Mouse (Mus musculus) forebrain, embryonic 15.5 days (tissue): ENCODE results near the gene Palm3. TPM values are rescaled to one million over a fixed set of nuclear protein-coding genes. Genes with fewer than 3 reads are reported as not detected.

ENCODE experiments used
- ATAC-seq: fragments of 200-750 bp; cut with Nextera tagmentation; replicated peaks from 2 replicates; pipeline ENCODE4 v1.8.0; 2017; ENCODE audit warnings: mild to moderate bottlenecking, moderate TSS enrichment, moderate library complexity
- H3K27ac ChIP-seq: fragments of 300-500 bp; sonication (generic); replicated peaks from 2 replicates; pipeline ENCODE4 v1.5.1; 2015; ENCODE audit warnings: mild to moderate bottlenecking, inconsistent platforms
- H3K27me3 ChIP-seq: fragments of 300-500 bp; sonication (generic); 2 replicates; pipeline ENCODE4 v1.6.1; 2015; ENCODE audit warnings: inconsistent platforms
- H3K36me3 ChIP-seq: fragments of 300-500 bp; sonication (generic); 2 replicates; pipeline ENCODE4 v1.6.1; 2015; ENCODE audit warnings: mild to moderate bottlenecking, inconsistent platforms
- H3K4me1 ChIP-seq: fragments of 300-500 bp; sonication (generic); 2 replicates; pipeline ENCODE4 v1.6.1; 2015; ENCODE audit warnings: inconsistent platforms
- H3K4me2 ChIP-seq: fragments of 300-500 bp; sonication (generic); replicated peaks from 2 replicates; pipeline ENCODE4 v1.6.1; 2015; ENCODE audit warnings: mild to moderate bottlenecking, inconsistent platforms
- H3K4me3 ChIP-seq: fragments of 300-500 bp; sonication (generic); 2 replicates; pipeline ENCODE4 v1.5.1; 2015; ENCODE audit warnings: mild to moderate bottlenecking, inconsistent platforms
- H3K9ac ChIP-seq: fragments of 300-500 bp; sonication (generic); replicated peaks from 2 replicates; pipeline ENCODE4 v1.6.1; 2015; ENCODE audit warnings: mild to moderate bottlenecking, inconsistent platforms
- H3K9me3 ChIP-seq: fragments of 300-500 bp; sonication (generic); 2 replicates; pipeline ENCODE4 v1.6.1; 2016; ENCODE audit warnings: inconsistent platforms
- WGBS: fragments of 180-500 bp; shearing (Covaris S2); methylation state at CpG from one replicate; pipeline ENCODE4 v1.1.7; 2015; ENCODE audit warnings: mixed read lengths; 5-methylcytosine and 5-hydroxymethylcytosine counted together
- polyA plus RNA-seq: library from polyadenylated mRNA; unstranded; fragments of >200 nt; fragmentation: Nextera tagmentation; extraction: Ambion mirVana; gene quantifications from 2 replicates; pipeline ENCODE4 v1.2.1, GENCODE M21; 2015

The Palm3 gene
- polyA plus RNA-seq, 1 experiment from 2014 or later, result 0.94 TPM

- Histone ChIP-seq H3K27ac (no peak overlapping the region), H3K36me3 (no peaks in the 10 kb centered on the region), H3K9ac (no peak overlapping the region), H3K4me1 (peaks cover 14% of the 10 kb centered on the region), H3K4me2 (no peak overlapping the region), H3K27me3 (peaks cover 37% of the 10 kb centered on the region), H3K9me3 (no peaks in the 10 kb centered on the region), H3K4me3 (no peak overlapping the region)
- 78% methylated on average over 5 of the region's 5 CpGs for WGBS
- ATAC-seq, result no peak
Observed at GRCm38 (mm10) chr8:84038015-84038414, 16.7 kb downstream of the Palm3 start.

DNA sequence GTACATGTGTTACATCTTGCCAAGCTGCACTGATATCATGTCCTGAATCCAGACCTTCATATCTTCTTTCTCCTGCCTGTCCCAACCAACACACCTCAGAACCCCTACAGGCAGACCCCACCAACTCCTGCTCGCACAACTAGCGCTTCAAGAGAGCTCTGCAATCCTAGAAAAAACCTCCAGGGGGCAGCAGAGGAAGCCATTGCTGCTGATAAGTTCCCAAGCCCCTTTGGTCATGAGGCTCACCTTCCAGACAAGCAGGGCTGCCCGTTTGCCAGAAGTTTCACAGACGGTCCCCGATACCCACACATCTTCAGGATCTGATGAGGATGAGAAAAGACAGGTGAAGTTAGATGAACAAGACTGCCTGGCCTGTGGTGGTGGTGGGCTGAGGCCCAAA lies 17.8 kb downstream of the Palm3 start:
- 0 out of 2 replicates have a peak, but pooled peaks have one; percentile 29 for ATAC-seq
- no peak overlapping the region for H3K27ac ChIP-seq
- H3K4me3 ChIP-seq, result no peak overlapping the region
- H3K9me3 ChIP-seq, result no peaks in the 10 kb centered on the region
- H3K9ac ChIP-seq, result no peak overlapping the region
- no peak overlapping the region for H3K4me2 ChIP-seq
- no peaks in the 10 kb centered on the region for H3K36me3 ChIP-seq
- 9% methylated on average over 5 of the region's 5 CpGs for WGBS
- peaks cover 48% of the 10 kb centered on the region for H3K27me3 ChIP-seq
- H3K4me1 ChIP-seq, result peaks cover 14% of the 10 kb centered on the region

DNA sequence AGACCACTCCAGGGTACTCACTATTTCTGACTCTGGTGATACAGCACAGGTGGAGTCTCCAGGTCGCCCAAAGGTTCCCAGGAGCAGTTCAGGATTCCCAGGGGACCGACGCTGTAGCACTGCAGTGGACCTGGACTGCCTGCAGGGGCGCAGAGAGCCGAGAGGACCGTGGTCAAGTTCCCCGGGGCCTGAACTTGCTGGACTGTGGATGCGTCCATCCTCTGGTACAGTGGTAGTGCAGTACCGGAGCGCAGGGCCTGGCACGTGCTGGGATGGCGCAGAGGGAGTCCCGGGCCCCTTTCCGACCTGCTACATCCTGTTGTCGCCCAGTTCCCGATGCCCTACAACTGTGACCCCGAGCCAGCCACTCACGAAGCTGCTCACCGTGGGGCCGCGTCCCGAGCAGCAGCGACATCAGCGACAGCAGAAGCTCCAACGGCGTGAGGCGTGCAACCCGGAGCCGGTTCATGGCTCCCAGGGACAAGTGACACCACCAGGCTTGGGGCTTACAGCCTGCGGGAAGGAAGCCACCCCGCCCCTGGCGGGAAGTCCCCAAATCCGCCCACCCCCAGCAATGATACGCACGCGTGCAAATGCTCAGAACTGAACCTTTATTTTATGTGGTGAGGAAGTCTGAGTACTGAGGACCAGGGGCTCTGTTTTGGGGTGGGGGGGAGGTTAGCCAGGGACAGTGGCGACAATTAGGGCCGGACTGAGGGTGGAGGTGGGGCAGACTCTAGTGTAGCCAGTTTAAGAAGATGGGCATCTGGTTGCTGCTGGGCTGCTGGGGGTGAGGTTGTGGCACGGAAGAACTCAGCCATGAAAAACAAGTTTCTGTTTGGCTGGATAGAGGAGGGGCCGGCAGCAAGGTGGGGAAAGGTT lies 21.0 kb downstream of the Palm3 start, which contains the start of gene Il27ra:
Gene Il27ra (minus strand): TSS at position 524 of the 882 bp plus-strand sequence.
- H3K27me3 ChIP-seq, result peaks cover 61% of the 10 kb centered on the region
- H3K9ac ChIP-seq, result peak within 1 kb of the TSS; percentile 30; the same call in 1 of the 2 replicates
- no peak within 1 kb of the TSS for H3K27ac ChIP-seq
- 0 out of 2 replicates have a peak, but pooled peaks have one; percentile 38 for ATAC-seq
- peak within 1 kb of the TSS; percentile 63 for H3K4me2 ChIP-seq
- no peaks in the 10 kb centered on the region for H3K36me3 ChIP-seq
- 6% methylated on average over 40 of the region's 40 CpGs for WGBS
- H3K9me3 ChIP-seq, result no peaks in the 10 kb centered on the region
- peak within 1 kb of the TSS; percentile 33 for H3K4me3 ChIP-seq
- peaks cover 17% of the 10 kb centered on the region for H3K4me1 ChIP-seq

- no peak for ATAC-seq
- 45% methylated on average over 12 of the region's 12 CpGs for WGBS
- Histone ChIP-seq H3K4me3 (no peak overlapping the region), H3K9ac (no peak overlapping the region), H3K27ac (no peak overlapping the region), H3K4me2 (peak overlapping the region; percentile 63; the same call in 1 of the 2 replicates), H3K9me3 (no peaks in the 10 kb centered on the region), H3K27me3 (peaks cover 59% of the 10 kb centered on the region), H3K4me1 (peaks cover 17% of the 10 kb centered on the region), H3K36me3 (no peaks in the 10 kb centered on the region)
Observed at GRCm38 (mm10) chr8:84042948-84043342, 21.7 kb downstream of the Palm3 start.

DNA sequence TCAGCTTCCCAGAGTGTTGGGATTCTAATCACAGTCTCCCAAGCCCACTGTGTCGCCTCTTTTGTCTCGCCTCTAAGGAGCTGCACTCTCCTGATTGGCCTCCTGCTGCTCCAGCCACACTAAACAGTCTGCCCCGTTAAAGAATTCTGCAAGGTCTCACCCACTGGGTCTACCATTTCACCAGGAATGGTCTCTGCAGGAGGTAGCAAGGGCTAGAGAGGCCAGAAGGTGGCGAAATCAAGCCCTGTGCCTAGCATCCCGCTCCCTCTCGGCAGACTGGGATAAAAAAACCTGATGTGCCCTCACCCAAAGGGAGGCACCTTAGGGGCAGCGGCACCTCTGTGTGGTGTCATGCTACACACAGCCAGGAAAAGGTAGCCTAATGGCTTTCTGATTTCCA lies 22.8 kb downstream of the Palm3 start:
- no peaks in the 10 kb centered on the region for H3K9me3 ChIP-seq
- no peak overlapping the region for H3K9ac ChIP-seq
- no peak overlapping the region for H3K27ac ChIP-seq
- H3K36me3 ChIP-seq, result no peaks in the 10 kb centered on the region
- H3K4me1 ChIP-seq, result peaks cover 17% of the 10 kb centered on the region
- WGBS, result 2% methylated on average over 7 of the region's 7 CpGs
- H3K27me3 ChIP-seq, result peaks cover 50% of the 10 kb centered on the region
- ATAC-seq, result no peak
- H3K4me2 ChIP-seq, result no peak overlapping the region
- no peak overlapping the region for H3K4me3 ChIP-seq

DNA sequence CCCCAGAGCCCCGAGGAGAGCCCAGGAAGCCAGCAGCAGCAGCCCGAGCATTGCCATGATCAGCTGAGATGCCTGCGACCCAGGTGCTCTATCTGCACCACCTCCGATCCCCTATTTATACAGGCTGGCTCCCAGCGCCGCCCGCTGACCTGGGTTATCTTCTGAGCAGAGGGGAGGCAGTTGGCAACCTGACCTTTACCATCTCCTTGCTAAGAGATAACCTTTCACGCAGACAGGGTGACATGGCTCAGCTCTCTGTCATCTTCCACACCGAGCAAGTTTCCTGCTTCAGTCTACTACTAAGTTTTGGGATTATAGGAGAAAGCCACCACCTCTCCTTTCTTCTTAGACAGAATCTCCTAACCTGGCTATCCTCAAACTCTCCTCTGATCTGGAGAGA lies 23.6 kb downstream of the Palm3 start, which contains the start of gene Rln3:
Gene Rln3 (minus strand): TSS at position 101 of the 400 bp plus-strand sequence.
- H3K9me3 ChIP-seq, result no peaks in the 10 kb centered on the region
- peaks cover 50% of the 10 kb centered on the region for H3K27me3 ChIP-seq
- no peak within 1 kb of the TSS for H3K4me2 ChIP-seq
- ATAC-seq, result no peak
- H3K9ac ChIP-seq, result no peak within 1 kb of the TSS
- 12% methylated on average over 9 of the region's 9 CpGs for WGBS
- no peaks in the 10 kb centered on the region for H3K36me3 ChIP-seq
- H3K4me1 ChIP-seq, result peaks cover 17% of the 10 kb centered on the region
- no peak within 1 kb of the TSS for H3K27ac ChIP-seq
- no peak within 1 kb of the TSS for H3K4me3 ChIP-seq

- Histone ChIP-seq H3K9ac (no peak overlapping the region), H3K9me3 (no peaks in the 10 kb centered on the region), H3K4me3 (no peak overlapping the region), H3K27ac (no peak overlapping the region), H3K27me3 (peaks cover 42% of the 10 kb centered on the region), H3K4me1 (peaks cover 17% of the 10 kb centered on the region), H3K4me2 (no peak overlapping the region), H3K36me3 (no peaks in the 10 kb centered on the region)
- no peak for ATAC-seq
- WGBS, result 77% methylated on average over 3 of the region's 3 CpGs
Observed at GRCm38 (mm10) chr8:84046505-84046904, 25.2 kb downstream of the Palm3 start.

GRCm38 (mm10) chr8:84048171-84048570 lies 26.9 kb downstream of the Palm3 start:
- peaks cover 27% of the 10 kb centered on the region for H3K27me3 ChIP-seq
- ATAC-seq, result no peak
- H3K4me2 ChIP-seq, result no peak overlapping the region
- H3K4me1 ChIP-seq, result 0 out of 2 replicates have a peak, but pooled peaks cover 3% of the 10 kb centered on the region
- H3K36me3 ChIP-seq, result no peaks in the 10 kb centered on the region
- H3K27ac ChIP-seq, result no peak overlapping the region
- WGBS, result 83% methylated on average over 5 of the region's 5 CpGs
- no peak overlapping the region for H3K9ac ChIP-seq
- no peak overlapping the region for H3K4me3 ChIP-seq
- H3K9me3 ChIP-seq, result no peaks in the 10 kb centered on the region

GRCm38 (mm10) chr8:84052746-84053145 lies 31.5 kb downstream of the Palm3 start:
- Histone ChIP-seq H3K27ac (no peak overlapping the region), H3K9me3 (no peaks in the 10 kb centered on the region), H3K36me3 (no peaks in the 10 kb centered on the region), H3K4me3 (no peak overlapping the region), H3K9ac (no peak overlapping the region), H3K4me2 (no peak overlapping the region), H3K4me1 (no peaks in the 10 kb centered on the region), H3K27me3 (no peaks in the 10 kb centered on the region)
- no peak for ATAC-seq
- 77% methylated on average over 3 of the region's 3 CpGs for WGBS

DNA sequence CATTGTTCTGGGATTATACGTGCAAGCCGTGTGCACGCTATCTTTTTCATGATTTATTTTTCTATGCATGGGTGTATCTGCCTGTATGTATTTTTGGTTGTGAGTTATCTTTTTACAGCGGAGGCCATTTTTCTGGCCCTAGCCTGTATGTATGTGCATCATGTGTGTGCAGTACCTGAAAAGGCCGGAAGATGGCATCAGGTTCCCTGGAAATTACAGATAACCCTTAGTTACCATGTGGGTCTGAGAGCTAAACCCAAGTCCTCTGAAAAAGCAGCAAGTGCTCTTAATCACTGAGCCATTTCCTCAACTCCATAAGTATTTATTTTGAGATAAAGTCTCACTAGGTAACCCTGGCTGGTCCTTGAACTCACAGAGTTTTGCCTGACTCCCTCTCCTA lies 32.0 kb downstream of the Palm3 start:
- WGBS, result 94% methylated on average over 5 of the region's 5 CpGs
- Histone ChIP-seq H3K4me2 (no peak overlapping the region), H3K4me3 (no peak overlapping the region), H3K9ac (no peak overlapping the region), H3K4me1 (no peaks in the 10 kb centered on the region), H3K9me3 (no peaks in the 10 kb centered on the region), H3K27ac (no peak overlapping the region), H3K27me3 (no peaks in the 10 kb centered on the region), H3K36me3 (no peaks in the 10 kb centered on the region)
- no peak for ATAC-seq

DNA sequence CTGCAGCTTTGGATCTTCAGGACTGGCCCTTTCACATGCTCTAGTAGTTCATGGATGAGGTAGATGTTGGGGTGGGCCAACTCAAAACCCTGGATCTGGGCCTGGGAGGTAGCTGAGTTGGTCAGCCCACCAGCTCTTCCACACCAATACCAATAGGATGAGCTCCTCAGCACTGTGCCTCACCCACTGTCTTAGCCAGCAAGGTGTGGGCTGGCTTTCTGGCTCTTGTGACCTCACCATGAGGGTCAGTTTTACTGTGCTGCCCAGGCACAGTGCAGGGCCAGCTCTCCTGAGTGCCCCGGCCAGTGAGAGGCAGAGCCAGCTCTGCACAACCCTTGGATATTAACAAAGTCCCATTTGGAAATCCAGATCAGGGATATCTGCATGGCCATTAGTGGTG lies 36.6 kb downstream of the Palm3 start:
- Histone ChIP-seq H3K4me1 (no peaks in the 10 kb centered on the region), H3K4me3 (no peak overlapping the region), H3K9me3 (no peaks in the 10 kb centered on the region), H3K36me3 (no peaks in the 10 kb centered on the region), H3K4me2 (no peak overlapping the region), H3K27me3 (no peaks in the 10 kb centered on the region), H3K9ac (no peak overlapping the region), H3K27ac (no peak overlapping the region)
- WGBS, result 76% methylated on average over 1 of the region's 1 CpGs
- ATAC-seq, result no peak

- WGBS, result 95% methylated on average over 2 of the region's 2 CpGs
- ATAC-seq, result no peak
- no peak overlapping the region for H3K27ac ChIP-seq
- no peaks in the 10 kb centered on the region for H3K4me1 ChIP-seq
- no peak overlapping the region for H3K4me2 ChIP-seq
- H3K36me3 ChIP-seq, result no peaks in the 10 kb centered on the region
- no peak overlapping the region for H3K4me3 ChIP-seq
- no peak overlapping the region for H3K9ac ChIP-seq
- no peaks in the 10 kb centered on the region for H3K9me3 ChIP-seq
- H3K27me3 ChIP-seq, result no peaks in the 10 kb centered on the region
Observed at GRCm38 (mm10) chr8:84059226-84059625, 38.0 kb downstream of the Palm3 start.
